Mouse (Mus musculus) ovary, adult 18-20 months (tissue): ENCODE measurements around the gene Pfas.

Experiments
- DNase-seq: peaks from one replicate; pipeline ENCODE4 v3.0.0; 2022; ENCODE audit warnings: low spot score, mixed read lengths

Gene Pfas

DNA sequence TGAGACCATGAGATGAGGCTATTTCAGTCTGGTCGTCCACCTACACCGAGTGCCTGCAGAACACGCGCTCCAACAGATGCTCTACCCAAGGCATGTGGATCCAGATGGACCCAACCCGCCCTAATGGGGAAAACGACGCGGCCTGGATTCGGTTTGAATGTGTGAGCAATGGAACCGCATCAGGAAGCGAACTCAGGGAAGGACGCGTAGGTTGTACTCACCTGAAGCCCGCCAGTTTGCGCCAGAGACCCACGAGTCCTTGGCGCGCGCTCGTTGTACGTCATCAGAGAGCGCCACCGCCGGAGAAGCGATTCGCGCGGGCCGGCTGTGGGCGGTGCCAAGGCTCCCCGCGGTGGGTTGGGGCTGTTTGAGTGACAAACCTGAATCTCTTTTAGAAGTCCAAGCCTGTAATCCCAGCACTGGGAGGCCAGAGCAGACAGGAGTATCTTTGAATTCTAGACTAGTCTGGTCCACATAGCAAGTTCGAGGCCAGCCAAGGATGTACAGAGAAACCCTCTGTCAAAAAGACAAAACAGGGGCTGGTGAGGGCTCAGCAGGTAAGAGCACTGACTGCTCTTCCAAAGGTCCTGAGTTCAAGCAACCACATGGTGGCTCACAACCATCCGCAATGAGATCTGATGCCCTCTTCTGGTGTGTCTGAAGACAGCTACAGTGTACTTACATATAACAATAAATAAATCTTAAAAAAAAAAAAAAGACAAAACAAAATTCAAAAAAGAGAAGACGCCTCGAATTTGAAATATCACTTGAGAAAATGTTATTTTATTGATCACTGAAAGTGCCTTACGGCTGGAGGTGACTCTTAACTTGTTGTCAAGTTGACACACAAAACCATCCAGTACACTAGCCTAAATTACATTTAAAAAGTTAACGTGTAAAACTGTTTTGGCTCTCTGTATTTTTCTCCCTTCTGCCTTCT is at the start of gene Pfas:
Gene Pfas (minus strand): TSS at position 279 of the 940 bp plus-strand sequence.
- peak; percentile 83 for DNase-seq

DNA sequence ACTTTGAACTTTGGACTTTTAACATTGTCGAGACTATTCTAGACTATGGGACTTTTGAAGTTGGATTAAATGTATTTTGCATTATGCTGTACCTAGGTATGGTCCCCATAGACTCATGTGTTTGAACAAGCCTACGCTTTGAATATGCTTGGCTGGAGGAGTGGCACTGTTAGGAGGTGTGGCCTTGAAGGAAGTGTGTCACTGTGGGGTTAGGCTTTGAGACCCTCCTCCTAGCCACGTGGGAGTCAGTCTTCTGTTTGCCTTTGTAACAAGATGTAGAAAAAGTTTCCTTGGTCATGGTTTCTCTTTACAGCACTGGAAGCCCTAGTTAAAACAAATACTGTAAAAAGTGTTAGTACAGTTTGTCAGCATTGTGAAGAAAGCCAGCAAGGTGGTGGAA is 45.6 kb upstream of the Pfas start:
- no peak for DNase-seq

DNA sequence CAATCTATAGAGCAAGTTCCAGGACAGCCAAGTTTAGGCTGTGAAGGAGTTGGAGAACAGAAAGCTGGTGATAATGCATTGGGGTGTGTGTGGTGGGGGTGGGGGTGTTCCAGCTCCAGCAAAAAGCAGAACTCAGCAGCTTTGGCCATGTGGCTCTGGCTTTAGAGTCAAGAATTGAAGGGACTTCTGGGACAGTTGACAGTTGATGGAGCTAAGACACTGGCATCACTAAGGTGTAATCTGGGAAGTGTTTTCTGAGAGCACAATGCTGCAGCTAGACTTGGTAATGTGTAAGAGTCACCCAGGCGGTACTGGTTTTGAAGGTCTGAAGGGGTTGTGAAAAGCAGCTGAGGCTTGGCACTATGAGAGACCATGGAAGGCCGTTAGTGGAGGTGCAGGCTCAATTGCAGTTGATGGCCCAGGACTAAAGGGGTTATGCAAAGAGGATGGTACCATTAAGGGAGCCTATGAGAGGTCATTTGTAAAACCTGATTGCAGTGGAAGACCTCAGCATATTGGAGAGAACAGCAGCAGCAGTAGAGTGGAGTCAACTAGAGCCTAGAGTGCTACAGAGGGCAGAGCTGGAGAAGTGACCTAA is 44.7 kb upstream of the Pfas start:
- no peak for DNase-seq

DNA sequence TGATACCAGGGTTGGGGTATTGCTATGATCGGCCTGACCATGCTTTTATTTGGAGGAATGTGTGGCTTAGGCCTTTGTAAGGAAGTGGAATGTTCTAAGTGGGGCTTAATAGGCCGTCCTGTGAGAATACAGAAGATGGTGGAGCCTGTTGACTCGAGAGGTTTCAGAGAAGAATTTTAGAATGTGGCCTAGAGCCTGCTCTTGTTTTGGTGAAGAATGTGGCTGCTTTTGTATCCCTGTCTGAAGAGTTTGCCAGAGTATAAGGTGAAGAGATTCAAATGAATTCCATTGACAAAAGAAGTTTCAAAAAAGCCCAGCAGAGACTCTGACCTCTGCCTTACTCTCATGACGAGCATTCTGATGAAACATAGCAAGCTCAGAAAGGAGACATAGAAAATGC is 43.5 kb upstream of the Pfas start:
- no peak for DNase-seq

DNA sequence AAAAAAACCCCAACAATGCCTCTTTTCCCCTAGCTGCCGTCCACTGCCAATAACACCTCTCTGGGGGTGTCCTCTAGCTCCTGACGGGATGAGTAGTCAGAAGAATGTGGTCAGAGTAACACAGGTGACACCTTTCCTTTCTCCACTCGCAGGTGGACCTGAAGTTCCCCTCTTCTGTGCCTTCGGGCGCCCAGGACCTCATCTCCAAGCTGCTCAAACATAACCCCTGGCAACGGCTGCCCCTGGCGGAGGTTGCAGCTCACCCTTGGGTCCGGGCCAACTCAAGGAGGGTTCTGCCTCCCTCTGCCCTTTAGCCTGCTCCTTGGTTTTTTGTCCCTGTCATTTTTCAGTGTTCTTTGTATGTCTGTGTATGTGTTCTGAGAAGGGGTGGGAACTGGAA is 42.5 kb upstream of the Pfas start:
- DNase-seq, result no peak

DNA sequence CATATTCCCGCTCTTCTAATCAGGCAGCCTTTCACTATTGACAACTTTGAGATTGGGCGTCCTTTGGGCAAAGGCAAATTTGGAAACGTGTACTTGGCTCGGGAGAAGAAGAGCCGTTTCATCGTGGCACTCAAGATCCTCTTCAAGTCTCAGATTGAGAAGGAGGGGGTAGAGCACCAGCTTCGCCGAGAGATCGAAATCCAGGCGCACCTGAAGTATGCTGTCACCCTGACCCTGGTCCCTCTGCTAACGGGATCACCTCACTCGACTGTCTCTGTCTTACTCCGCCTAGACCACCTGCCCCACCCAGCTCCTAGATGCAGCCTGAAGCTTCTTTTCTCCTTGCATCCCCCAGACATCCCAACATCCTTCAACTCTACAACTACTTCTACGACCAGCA is 39.9 kb upstream of the Pfas start:
- no peak for DNase-seq

DNA sequence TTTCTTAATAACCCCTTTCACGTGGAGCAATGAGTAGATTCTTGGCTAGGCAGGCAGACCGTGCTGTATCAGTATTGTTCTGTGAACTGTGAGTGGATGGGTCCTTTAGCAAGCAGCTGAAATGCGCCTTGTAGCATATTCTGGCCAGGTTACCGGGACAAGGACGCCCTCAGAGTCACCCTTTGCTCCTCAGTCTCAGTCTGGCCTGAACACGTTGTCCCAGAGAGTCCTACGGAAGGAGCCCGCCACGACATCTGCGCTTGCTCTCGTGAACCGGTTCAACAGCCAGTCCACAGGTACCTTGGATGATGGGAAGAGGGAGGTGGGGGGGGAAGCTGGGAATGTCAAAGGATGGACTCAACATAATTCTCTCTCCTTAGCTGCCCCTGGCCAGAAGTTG is 39.3 kb upstream of the Pfas start:
- no peak for DNase-seq

DNA sequence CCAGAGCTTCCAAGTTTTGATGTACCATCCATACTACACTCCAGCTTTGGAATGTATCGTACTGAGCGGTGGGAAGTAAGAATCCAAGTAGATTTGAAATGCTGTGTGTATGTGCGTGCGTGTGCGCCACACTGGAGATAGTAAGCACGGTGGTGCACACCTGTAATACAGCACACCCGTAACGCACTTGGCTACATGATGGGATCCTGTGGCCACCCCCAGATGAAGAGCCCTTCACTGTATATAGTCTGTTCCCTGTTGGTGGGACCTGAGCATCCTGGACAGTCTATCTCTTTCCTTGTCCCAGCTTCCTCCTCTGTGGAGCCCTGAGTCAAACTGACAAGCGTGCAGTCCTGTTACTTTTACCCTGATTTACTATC is 38.1 kb upstream of the Pfas start:
- no peak for DNase-seq

DNA sequence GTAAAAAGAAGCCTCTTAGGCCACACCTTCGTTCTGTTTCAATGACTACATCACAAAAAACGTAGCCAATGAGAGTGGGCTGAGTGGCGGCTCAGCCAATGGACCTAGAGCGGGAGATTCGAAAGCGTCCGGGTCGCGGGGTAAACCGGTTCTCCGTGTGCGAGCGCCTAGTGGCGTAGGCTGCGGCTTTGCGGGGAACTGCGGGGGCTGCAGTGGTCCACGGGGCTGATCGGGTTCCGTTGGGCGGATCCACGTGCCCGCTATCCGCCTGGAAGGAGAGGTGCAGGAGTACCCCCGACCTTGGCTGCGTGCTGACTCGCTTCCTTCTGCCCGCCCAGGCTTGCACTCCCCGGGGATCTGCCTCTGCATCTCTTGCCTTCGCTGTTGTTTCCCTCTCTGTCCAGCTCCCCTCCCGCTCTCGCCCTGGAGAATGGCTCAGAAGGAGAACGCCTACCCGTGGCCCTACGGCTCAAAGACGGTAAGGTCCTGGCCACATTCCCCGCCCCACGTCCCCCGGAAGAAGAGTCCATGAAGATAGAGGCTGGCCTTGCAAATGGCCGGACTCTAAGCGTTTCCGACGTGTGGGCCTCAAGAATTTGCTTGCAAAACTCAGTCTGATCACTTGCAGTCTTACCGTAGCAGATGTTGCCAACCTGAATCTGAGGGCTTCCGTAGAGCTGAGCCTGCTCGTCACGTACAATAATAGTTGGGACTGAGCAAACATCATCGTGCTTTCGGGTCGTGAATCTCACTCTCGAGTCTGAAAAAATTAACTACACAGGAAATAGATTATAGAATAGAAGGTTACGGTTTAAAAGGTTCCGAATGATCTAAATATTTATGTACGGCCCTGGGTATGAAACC is 37.5 kb upstream of the Pfas start, which contains the start of gene Aurkb:
Gene Aurkb (plus strand): TSS at position 117 of the 864 bp plus-strand sequence.
- DNase-seq, result peak; percentile 72

DNA sequence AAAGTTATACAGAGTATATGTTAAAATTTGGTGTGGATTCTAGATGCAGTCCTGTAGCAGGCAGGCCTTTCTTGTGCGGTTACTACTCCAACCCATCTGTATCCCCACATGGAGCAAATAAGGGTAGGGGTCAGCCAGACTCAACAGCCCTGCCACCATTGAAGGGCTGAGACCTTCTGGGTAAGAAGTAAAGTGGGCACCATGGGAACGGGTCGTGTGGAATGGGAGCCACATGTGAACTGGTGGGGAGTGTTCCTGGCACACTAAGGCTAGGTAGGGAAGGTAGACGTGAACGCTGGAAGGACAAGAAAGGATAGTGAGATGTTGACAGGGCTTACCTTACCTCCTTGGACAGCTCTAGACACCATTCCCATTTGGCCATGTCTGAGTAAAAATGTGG is 29.9 kb upstream of the Pfas start:
- no peak for DNase-seq

DNA sequence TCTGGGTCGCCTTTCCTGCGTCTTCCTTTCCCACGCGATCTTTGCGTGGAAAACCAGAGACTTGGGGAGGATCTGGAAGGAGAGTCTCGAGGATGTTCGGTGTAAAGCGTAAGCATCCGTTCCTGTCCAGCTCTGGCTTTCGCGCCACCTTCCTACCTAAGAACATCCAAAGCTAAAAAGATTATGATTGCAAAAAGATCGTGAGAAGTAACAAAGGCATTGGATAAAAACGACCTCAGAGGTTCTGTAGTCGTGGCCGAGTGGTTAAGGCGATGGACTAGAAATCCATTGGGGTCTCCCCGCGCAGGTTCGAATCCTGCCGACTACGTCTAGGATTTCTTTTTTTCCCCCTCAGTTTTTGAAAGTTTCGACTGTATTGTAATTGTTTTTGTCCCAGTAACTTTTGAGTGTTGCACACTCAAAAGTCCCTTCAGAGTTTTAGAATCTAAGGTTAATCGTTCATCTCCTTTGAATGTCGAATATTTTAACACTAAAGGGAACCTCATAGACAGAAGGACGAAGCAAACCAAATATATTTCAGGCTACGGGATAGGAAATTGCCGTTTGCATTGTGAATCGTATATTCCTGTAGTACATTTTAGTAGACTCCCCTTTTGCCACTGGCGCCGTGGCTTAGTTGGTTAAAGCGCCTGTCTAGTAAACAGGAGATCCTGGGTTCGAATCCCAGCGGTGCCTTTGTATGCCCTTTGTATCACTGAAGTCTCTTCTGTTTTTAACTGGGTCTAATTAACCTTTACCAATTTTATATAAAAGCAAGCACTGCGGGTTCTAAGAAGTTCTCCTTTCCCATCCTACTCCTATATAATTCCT is 29.2 kb upstream of the Pfas start:
- DNase-seq, result peak; percentile 62

DNA sequence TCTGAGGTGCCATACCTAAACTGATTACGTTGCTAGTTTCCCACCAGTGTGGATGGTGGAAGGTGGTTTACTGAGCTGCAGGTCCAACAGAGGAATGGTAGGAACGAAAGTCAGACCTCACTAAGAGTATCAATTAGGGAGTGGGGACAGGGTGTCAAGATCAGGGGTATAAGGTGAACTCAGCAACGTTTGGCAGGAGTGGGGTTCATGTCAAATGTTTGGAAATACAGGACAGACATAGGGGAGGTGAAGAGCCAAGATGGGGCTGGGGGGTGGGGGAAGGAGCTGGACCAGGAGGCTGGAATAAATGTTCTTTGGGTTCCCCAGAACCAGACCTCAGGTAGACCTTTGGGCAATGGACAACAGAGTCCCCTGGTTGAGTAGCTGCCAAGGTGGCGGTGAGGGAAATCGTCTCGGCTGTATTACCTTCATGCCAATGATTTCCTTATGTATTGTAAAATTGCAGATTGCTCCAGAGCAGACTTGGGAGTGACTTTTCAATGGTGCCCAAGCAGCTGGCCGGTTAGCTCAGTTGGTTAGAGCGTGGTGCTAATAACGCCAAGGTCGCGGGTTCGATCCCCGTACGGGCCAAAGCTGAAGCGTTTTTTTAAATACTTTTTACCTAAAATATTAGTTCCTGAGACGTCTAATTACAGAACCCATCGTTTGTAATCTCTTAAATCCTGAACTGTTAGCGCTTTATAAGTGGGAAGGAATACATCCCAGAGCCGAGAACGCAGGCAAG is 28.4 kb upstream of the Pfas start:
- peak; percentile 68 for DNase-seq

DNA sequence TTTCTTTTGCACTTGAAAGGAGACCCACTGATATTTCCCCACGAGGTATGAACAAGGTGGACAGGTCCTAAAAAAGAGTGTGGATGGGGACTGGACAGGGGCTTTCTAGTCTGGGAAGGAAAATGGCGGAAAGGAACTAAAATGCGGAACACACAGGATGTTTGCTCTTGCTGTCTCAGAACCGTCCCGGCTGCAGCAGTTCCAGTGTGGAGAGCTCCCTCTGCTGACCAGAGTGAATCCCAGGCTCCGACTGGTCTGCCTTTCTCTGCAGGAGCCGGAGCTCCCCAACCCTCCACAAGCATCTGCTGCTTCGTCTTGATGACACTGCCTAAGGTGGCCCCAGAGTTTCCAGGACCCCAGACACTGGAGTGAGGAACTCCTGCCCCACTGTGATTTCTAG is 27.6 kb upstream of the Pfas start:
- DNase-seq, result peak; percentile 86

DNA sequence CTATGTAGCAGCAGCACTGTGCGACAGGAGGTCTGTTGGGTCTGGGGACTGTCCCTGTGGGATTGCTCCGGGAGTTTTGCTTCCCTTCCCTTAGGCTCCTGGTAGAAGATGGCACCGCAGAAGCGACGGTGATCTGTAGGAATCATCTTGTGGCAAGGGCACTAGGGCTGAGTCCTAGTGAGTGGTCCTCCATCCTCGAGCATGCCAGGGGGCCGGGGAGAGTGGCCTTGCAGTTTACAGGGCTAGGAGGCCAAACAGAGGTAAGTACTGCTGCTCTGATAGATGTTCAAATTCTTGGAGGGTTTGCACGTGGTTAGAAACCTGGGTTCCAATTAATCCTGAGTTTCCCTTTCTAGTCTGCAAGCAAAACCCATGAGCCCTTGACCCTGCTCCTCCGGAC is 27.2 kb upstream of the Pfas start:
- no peak for DNase-seq

DNA sequence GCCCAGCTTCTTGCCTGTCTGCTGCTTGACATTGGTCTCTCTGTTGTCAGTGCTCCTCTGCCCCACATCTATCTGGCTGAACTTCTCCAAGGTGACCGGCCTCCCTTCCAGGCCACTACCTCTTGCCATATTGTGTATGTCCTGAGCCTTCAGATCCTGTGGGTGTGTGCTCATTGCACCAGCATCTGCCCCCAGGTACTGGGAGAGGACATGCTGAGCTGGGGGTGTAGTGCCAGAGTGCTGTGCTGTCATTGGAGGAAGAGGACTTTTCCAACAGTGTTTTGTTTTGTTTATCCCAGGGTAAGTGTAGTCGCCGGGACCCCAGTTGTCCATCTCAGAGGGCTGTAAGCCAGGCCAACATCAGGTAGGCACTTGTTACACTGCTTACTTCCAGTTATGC is 26.3 kb upstream of the Pfas start:
- no peak for DNase-seq

DNA sequence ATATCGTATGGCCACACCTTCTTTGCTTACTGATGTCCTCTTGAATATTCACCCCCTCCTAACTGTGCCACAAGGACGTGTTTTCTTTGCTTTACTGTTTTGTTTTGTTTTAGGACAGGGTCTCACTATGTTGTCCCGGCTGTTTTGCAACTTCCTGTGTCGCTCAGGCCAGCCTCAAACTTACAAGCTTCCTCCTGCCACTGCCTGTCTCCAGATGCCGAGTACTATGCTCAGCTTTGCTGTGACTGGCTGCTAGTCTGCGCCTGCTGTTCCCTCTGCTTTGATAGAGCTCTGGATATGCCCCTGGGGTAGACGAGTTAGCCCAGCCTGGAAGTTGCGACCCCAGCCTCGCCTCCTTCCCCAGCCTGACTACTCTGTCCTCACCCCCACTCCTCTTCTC is 25.3 kb upstream of the Pfas start:
- DNase-seq, result no peak

DNA sequence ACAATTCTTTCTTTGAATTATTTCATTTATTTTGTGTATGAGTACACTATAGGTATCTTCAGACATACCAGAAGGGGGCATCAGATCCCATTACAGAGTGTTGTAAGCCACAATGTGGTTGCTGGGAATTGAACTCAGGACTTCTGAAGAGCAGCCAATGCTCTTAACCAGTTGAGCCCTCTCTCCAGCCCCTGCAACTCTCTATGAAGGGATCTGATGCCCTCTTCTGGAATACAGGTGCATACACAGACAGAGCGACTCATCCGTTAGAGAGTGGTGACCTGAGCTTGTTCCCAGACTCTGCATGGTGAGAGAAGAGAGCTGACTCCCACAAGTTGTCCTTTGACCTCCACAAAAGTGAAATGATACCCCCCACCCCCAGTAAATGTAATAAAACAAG is 20.5 kb upstream of the Pfas start:
- DNase-seq, result no peak

DNA sequence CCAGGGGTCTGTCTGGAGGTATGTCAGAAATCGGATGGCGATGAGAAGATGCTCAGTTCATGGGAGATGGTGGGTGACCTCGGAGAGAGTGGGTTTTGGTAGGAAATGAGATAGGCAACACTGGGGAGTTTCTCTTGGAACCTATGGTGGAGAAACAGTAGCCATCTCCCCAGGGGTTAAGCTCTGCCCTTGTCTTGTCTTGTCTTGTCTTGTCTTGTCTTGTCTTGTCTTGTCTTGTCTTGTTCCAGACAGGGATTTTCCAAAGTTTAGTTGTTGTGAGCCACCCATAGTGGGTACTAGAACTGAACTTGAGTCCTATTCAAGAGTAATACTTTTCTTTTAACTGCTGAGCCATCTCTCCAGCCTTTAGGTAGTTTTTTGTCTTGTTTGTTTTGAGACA is 18.3 kb upstream of the Pfas start:
- DNase-seq, result no peak

DNA sequence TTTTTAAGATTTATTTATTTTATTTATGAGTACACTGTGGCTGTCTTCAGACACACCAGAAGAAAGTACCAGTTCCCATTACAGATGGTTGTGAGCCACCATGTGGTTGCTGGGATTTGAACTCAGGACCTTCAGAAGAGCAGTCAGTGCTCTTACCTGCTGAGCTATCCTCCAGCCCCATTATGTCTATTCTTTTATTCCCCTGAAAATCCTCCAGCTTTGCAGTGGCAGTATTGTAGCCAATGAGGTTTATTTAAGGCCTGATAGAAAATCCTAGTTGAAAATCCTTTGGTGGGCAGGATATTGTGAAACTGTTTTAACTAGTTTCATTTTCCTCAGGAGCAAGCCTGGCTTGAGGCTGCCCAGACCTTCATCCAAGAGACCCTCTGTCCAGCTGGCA is 12.4 kb upstream of the Pfas start:
- no peak for DNase-seq

DNA sequence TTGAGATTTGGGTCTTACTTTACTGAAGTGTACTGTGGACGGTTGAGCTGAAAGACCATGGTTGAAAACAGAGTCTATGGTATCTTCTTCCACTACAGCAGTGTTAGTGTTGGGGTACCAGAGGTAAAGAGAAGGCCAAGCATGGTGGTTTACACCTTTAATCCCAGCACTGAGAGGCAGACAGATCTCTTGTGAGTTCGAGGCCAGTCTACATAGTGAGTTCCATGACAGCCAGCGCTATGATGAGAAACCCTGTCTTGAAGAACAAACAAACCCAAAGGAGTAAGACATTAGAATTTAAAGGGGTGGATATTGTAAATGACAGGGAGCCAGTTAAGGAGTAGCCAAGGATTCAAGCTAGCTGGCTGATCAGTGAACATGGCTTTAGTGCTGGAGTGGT is 8.5 kb upstream of the Pfas start:
- no peak for DNase-seq
